Mouse (Mus musculus): Measurements from ENCODE around the gene Ppm1g.

Ppm1g gene

DNA sequence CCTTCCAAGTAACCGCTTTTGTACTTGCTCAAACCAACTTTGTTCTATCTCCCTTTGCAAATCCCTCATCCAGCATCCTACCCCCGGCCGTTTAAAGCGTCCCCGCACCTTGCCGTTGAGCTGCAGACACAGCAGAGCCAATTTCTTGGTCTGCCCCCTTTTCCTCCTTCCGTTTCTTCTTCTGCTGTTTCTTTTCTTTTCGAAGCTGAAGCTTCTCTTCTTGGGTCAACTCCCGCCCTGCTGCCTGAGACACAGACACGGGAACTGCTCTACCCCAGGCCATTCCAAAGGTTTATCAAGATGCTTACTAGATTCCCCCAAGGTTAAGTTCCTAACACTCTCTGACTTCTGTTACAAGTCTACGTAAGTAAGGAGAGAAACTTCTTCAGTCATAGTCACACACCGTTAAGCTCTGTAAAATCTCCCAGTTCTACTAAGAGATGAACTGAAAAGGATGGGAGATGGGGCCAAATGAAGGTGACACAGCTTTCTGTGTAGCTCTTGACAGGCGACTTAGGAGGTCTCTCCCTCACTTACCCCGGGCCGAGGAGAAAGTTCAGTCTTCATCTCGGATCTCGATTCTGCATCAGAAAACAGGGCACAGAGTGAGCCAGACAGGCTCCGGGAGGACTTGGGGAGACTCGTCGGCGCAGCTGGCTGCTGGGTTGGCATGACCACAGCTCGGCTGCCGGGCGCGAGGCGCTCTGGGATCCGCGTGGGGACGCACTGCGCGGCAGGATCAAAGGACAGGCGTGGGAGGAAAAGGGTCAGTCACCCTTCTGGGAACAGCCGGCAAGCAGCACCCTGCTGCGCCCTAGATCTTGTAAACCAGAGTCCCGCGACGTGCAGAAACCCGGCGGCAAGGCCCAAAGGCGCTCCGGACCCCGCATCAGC, 28.2 kb downstream of the Ppm1g start:
- DNase-seq: peak; percentile 81 to 89

DNA sequence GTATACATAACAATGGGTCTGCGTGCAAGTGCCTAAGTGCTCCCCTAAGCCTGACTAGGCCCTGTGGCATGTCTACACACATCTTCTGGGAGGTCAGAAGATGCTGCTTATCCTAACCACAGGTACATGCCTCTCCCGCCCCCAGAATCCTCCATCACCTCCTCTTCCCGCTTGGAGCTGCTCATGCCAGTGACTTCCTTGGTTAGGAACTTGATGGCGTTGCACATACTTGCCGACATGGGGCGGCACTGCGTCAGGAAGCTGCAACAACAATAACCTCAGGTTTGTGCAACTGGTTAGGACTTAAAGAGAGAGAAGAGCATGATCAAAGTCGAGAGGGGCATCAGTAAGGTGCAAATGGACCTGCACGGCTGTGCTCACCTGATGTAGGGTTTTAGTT, 30.3 kb downstream of the Ppm1g start:
- DNase-seq: no peak

DNA sequence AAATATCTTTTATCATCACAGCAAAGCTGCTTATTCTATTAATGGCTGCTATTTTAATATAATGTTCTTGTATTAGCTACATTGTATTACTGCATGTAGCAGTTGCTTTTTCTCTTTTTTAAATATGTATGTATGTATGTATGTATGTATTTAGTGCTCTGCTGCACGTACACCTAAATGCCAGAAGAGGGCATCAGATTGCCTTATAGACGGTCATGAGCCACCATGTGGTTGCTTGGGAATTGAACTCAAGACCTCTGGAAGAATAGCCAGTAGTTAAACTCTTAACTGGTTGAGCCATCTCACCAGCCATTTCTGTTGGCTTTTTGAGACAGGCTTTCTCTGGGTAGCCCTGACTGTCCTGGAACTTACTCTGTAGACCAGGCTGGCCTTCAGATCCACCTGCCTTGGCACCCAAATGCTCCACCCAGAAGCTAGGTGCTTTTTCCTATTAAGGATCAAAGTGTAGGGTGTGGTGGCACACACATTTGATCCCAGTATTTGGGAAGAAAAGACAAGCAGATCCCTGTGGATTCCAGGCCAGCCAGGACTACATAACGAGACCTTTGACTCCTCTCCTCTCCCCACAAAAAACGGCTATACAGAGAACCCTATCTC, 32.2 kb downstream of the Ppm1g start:
- DNase-seq: no peak

DNA sequence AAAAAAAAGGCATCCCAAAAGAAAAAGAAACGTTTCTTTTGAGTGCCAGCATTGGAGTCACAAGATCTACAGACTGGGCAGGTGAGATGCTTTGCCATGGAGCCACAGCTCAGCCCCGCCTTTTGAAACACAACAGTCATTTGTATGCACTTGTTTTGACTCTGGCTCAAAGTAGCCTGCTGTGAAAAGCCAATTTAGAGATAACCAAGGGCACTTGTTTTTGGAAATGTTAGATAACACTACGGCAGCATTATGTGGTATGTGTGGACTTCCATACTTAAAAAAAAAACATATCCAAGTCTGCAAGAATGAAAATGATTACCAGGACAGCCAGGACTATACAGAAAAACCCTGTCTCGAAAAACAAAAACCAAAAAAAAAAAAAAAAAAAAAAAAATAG, 36.8 kb downstream of the Ppm1g start:
- DNase-seq: no peak

DNA sequence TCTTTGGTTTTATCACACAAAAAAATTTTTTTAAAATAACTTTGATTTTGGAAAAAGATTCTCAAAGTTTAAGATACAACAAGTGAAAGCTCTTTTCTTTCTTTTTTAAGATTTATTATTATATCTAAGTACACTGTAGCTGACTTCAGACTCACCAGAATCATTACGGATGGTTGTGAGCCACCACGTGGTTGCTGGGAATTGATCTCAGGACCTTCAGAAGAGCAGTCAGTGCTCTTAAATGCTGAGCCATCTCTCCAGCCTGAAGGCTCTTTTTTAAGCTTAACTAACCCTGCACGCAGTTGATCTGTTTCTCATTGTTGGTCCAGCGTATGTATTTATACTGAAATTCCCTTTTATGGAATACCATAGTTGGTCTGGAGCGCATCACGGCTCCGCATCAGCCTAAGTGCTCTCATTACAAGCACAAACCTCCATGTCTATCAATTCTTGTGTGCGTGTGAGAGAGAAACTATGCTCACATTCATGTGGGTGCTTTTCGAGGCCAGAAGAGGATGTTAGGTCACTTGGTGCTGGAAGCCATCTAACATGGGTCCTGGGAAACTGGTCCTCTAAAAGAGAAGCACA, 39.2 kb downstream of the Ppm1g start:
- DNase-seq: no peak

DNA sequence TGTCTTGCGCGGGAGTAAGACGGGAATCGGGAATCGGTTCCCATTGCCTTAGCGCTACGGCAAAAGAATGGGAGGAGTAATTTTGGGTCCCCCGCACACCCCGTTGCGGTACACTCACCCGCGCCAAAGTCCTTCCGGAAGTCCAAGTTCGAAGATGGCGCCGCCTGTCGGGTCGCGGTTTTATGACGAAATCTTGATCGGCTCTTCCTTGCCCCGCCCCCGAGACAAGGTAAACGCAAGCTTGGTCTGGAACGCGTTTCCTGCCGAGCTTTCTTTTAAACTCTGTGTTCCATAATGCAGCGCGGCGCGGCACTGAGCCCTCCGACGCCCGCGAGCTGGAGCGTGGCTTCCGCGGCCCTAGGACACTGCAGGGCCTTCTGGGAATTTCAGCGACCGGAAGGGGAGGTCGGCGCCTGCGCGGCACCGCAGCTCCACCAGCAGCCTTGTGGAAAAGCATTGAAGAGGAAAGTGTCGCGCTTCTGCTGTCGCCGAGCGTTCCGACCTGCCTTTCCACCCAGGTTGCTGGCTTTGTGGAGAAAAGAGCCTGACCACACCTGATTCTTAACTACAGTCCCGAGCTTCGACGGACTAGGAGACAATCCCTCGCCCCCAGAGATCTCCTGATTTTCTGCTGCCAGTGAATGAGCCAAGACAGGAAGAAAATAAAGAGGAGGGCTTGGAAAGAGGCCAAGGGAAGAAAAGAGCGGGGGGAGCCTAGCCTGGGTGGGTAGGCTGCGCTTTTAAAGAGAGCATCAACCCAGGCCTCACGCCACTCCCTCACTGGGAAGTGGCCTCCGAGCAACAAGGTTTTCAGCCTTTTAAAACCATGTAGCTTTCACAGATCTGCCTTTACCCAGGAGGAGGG, 40.5 kb downstream of the Ppm1g start, which contains the start of the genes Gm29609 and Gtf3c2:
Gm29609 (minus strand) TSS at position 146 of the 865 bp plus-strand sequence.
Gtf3c2 (minus strand) TSS at position 379 of the 865 bp plus-strand sequence.
- peak; percentile 95 to 97 for DNase-seq

DNA sequence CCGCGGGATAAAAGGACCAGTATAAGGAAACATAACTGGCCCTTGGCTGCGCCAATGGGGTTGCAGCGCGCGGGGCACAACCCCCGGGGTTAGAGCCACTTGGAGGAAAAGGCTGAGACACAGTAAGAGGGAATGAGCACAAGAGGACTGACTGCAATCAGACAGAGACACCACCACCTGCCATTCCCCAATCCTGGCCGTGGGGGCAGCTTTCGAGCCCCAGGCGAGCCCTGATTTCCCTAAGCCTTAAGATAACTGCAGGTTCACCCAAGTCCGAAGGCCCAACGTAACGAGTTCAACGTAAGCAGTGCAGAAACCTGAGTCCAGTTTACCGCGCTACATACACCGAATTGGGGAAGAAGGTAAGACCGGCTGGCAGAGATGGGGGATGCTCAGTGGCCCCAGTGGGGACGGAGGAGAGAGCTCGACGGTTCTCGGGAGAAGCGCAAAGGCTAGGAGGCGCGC, 41.2 kb downstream of the Ppm1g start:
- peak; percentile 40 to 62 for DNase-seq

DNA sequence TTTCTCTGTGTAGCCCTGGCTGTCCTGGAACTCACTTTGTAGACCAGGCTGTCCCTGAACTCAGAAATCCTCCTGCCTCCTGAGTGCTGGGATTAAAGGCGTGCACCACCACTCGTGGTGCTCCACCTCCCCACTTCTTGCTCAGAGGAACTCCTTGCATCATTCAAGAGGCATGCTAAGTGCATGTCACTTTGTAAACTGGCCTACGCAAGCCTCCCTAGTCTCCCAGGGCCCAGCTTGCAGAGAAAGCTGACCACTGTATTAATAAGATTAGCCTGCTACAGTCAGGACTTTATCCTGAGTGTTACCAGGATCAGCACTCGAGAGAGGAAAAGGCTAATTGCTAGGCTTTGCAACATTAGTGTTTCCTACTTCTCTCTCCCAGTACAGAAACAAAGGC, 51.9 kb downstream of the Ppm1g start:
- DNase-seq: no peak

DNA sequence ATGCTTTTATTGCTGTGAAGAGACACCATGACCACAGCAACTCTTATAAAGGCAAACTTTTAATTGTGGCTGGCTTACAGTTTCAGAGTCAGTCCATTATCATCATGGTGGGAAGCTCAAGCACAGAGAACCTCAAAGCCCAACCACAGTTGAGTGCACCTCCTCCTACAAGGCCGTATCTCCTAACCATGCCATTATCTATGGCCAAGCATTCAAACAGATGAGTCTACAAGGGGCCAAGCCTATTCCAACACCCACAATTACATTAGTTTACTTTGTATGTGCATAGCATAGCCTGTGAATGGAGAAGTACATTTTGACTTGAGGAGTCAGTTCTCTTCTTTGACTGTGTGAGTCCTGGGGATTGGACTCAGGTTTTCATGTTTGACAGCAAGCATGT, 55.6 kb downstream of the Ppm1g start:
- DNase-seq: no peak

DNA sequence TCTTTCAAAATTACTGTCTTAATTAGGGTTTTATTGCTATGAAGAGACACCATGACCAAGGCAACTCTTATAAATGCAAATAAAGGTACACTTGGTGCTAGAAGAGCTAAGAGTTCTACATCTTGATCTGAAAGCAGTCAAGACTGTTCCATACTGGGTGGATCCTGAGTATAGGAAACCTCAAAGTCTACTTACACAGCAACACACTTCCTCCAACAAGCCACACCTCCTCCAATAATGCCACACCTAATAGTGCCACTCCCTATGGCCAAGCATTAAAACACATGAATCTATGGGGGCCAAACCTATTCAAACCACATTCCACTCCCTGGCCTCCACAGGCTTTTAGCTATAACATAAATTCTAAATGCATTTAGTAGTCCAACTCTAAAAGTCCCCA, 58.0 kb downstream of the Ppm1g start:
- no peak for DNase-seq

DNA sequence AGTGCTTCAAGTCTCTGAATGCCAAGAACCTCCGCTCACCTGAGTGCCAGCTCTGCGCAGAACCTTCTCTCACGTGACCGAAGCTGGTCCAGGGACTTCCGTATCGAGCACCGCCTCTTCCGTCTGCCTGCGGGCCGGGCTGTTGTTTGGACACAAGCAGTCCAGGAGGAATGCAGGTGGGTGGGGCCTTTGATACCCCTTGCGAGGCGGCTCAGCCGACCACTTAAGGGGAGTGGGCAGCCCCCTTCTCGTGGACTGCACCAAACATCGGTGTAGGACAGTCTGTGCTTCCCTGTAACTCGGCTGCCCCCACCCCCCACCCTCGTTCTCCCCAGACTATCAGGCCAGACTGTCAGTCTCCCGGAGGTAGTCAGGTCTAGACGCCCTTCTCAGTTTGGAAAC, 66.3 kb downstream of the Ppm1g start, which contains the start of gene Mpv17:
Mpv17 (minus strand) TSS at position 100 of the 402 bp plus-strand sequence.
- DNase-seq: peak; percentile 85 to 92

DNA sequence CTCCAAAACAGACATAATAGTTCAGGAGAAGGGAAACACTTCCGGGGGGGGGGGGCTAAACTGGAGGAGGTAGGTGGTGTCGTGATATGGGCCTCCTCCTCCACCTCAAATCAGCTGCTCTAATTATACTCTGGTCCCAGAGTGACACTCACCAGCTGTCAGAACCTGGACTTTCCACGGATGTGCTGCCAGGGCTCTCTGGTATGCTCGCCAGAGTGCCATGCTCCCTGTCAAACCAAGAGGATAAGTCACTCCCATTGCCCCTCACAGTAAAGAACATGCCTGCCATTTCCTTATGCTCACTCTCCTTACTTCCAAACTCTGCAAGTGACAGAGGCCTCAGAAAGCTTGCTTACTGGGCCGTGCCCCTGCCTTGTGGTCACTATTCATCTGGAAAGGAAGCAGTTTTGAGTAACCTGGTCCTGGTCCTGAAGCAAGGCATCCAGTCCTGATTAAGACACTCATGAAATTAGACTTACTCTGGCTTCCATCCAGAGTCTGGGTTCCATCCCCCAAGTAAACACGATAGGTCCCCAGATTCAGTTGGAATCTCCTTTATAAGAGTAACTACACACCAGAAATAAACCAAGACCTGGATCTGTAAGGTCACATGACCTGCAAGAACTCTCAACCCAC, 66.9 kb downstream of the Ppm1g start:
- peak; percentile 19 to 28 for DNase-seq
